Mouse (Mus musculus) cortical plate, adult 2 months (tissue): ENCODE measurements at regions not wholly inside any gene's neighbourhood (a gene's known extent, or its start where the extent isn't known, plus 50 kb on each side); places are given as distances from the start of the nearest gene placed in this dataset.

Experiments used
- CTCF ChIP-seq: fragments of 200-500 bp; IDR thresholded peaks from 2 replicates; pipeline ENCODE4 v1.5.1; 2011; ENCODE audit warnings: mild to moderate bottlenecking, control low read depth, low read length; ENCODE audit not compliant: insufficient read depth; ENCODE audit errors: extremely low read depth
- POLR2A ChIP-seq: fragments of 200-500 bp; IDR thresholded peaks from 2 replicates; pipeline ENCODE4 v1.6.1; 2011; ENCODE audit warnings: mild to moderate bottlenecking, low read length, control low read depth; ENCODE audit not compliant: insufficient read depth; ENCODE audit errors: extremely low read depth

GRCm38 (mm10) chr10:23683078-23683477, 104.0 kb downstream of the Rps12 start:
- no peak for TF ChIP-seq POLR2A
- no peak for TF ChIP-seq CTCF
